Mouse (Mus musculus): ENCODE measurements around the gene Trpv6. TPM values are rescaled to one million over a fixed set of nuclear protein-coding genes. Genes with fewer than 3 reads are reported as not detected.

Gene Trpv6
- total and polyA plus RNA-seq, 3 experiments = not detected

GRCm38 (mm10) chr6:41643227-41643626 lies 7.0 kb upstream of the Trpv6 start:
- Histone ChIP-seq H3K27me3 (replicated peaks) (no peaks in the 10 kb centered on the region), H3K27ac (ENCODE audit: insufficient read depth, low read depth) (no peak overlapping the region), H3K9me3 (replicated peaks; ENCODE audit: low read length) (no peaks in the 10 kb centered on the region), H3K9ac (ENCODE audit: insufficient read depth, low read depth) (no peak overlapping the region), H3K79me2 (replicated peaks; ENCODE audit: control insufficient read depth, extremely low read depth, insufficient read depth, poor library complexity, severe bottlenecking) (no peaks in the 10 kb centered on the region), H3K4me2 (ENCODE audit: insufficient read depth, low read depth, poor library complexity, severe bottlenecking) (no peak overlapping the region), H3K36me3 (replicated peaks in 1 of 2; ENCODE audit: control insufficient read depth in 1 of 2, insufficient read depth in 1 of 2, low read length in 1 of 2) (no peaks in the 10 kb centered on the region), H3K4me1 (ENCODE audit: control insufficient read depth in 1 of 2, insufficient read depth in 2 of 2) (no peaks in the 10 kb centered on the region), H3K4me3 (replicated peaks in 1 of 3; ENCODE audit: low read depth in 2 of 3, low read length in 2 of 3, poor library complexity in 1 of 3) (no peak overlapping the region)
- dilution Hi-C loops (cut with MboI; ENCODE audit: extremely low pct_ligation_motif_present, extremely low pct_unique_long_range_greater_than_20kb, low sequenced_read_pairs) = no loop called here
- in situ Hi-C loops (cut with MboI; ENCODE audit: low pct_ligation_motif_present, low pct_unique_long_range_greater_than_20kb, low sequenced_read_pairs) = no loop called here
- no peak for DNase-seq (ENCODE audit: extremely low read depth)
- TF ChIP-seq JUND (conservative IDR thresholded peaks at IDR 0.05; ENCODE audit: low read depth, low read length) = no peak
- TF ChIP-seq RCOR1 (conservative IDR thresholded peaks at IDR 0.05; ENCODE audit: low read depth, low read length) = no peak
- TF ChIP-seq NELFE (IDR thresholded peaks at IDR 0.05; ENCODE audit: low read depth, low read length) = no peak
- TF ChIP-seq SMC3 (IDR thresholded peaks at IDR 0.05; ENCODE audit: low read depth, low read length) = no peak
- TF ChIP-seq USF1 (IDR thresholded peaks at IDR 0.05; ENCODE audit: low read depth, low read length) = no peak
- no peak for TF ChIP-seq ETS1 (conservative IDR thresholded peaks at IDR 0.05; ENCODE audit: low read depth, low read length)
- TF ChIP-seq CHD1 (IDR thresholded peaks at IDR 0.05; ENCODE audit: low read depth, low read length) = no peak
- TF ChIP-seq ZMIZ1 (IDR thresholded peaks at IDR 0.05; ENCODE audit: low read depth, low read length) = no peak
- no peak for TF ChIP-seq ELF1 (IDR thresholded peaks at IDR 0.05; ENCODE audit: low read depth, low read length)
- TF ChIP-seq UBTF (IDR thresholded peaks at IDR 0.05; ENCODE audit: low read depth, low read length) = no peak
- TF ChIP-seq USF2 (conservative IDR thresholded peaks at IDR 0.05; ENCODE audit: low read depth, low read length) = no peak
- no peak for TF ChIP-seq GABPA (IDR thresholded peaks at IDR 0.05; ENCODE audit: insufficient replicate concordance, low read depth, low read length)
- TF ChIP-seq MAFK (IDR thresholded peaks at IDR 0.05; ENCODE audit: insufficient replicate concordance, low read length) = no peak
- no peak for TF ChIP-seq MAZ (IDR thresholded peaks at IDR 0.05; ENCODE audit: low read depth, low read length)
- TF ChIP-seq JUN (IDR thresholded peaks at IDR 0.05; ENCODE audit: insufficient read depth, low read depth, low read length) = no peak
- TF ChIP-seq MXI1 (IDR thresholded peaks at IDR 0.05; ENCODE audit: low read depth, low read length) = no peak
- no peak for TF ChIP-seq E2F4 (IDR thresholded peaks at IDR 0.05; ENCODE audit: insufficient replicate concordance, low read depth, low read length)
- no peak for TF ChIP-seq MAX (IDR thresholded peaks at IDR 0.05; ENCODE audit: low read length)

- Histone ChIP-seq H3K9me3 (replicated peaks; ENCODE audit: low read length) (no peaks in the 10 kb centered on the region), H3K4me3 (replicated peaks in 1 of 3; ENCODE audit: low read depth in 2 of 3, low read length in 2 of 3, poor library complexity in 1 of 3) (no peak overlapping the region), H3K27me3 (replicated peaks) (no peaks in the 10 kb centered on the region), H3K27ac (ENCODE audit: insufficient read depth, low read depth) (no peak overlapping the region), H3K4me1 (ENCODE audit: control insufficient read depth in 1 of 2, insufficient read depth in 2 of 2) (no peaks in the 10 kb centered on the region), H3K9ac (ENCODE audit: insufficient read depth, low read depth) (no peak overlapping the region), H3K79me2 (replicated peaks; ENCODE audit: control insufficient read depth, extremely low read depth, insufficient read depth, poor library complexity, severe bottlenecking) (no peaks in the 10 kb centered on the region), H3K4me2 (ENCODE audit: insufficient read depth, low read depth, poor library complexity, severe bottlenecking) (no peak overlapping the region), H3K36me3 (replicated peaks in 1 of 2; ENCODE audit: control insufficient read depth in 1 of 2, insufficient read depth in 1 of 2, low read length in 1 of 2) (no peaks in the 10 kb centered on the region)
- dilution Hi-C loops (cut with MboI; ENCODE audit: extremely low pct_ligation_motif_present, extremely low pct_unique_long_range_greater_than_20kb, low sequenced_read_pairs) (no loop called here), in situ Hi-C loops (cut with MboI; ENCODE audit: low pct_ligation_motif_present, low pct_unique_long_range_greater_than_20kb, low sequenced_read_pairs) (no loop called here)
- DNase-seq (ENCODE audit: extremely low read depth) = no peak
- no peak for TF ChIP-seq BHLHE40 (IDR thresholded peaks at IDR 0.05; ENCODE audit: low read depth, low read length)
- TF ChIP-seq TBP (conservative IDR thresholded peaks at IDR 0.05; ENCODE audit: low read depth, low read length) = no peak
- no peak for TF ChIP-seq CHD2 (IDR thresholded peaks at IDR 0.05; ENCODE audit: low read length)
- no peak for TF ChIP-seq USF2 (conservative IDR thresholded peaks at IDR 0.05; ENCODE audit: low read depth, low read length)
- TF ChIP-seq UBTF (IDR thresholded peaks at IDR 0.05; ENCODE audit: low read depth, low read length) = no peak
- TF ChIP-seq EP300 (IDR thresholded peaks at IDR 0.05; ENCODE audit: low read length) = no peak
- TF ChIP-seq ZNF384 (IDR thresholded peaks at IDR 0.05; ENCODE audit: low read depth, low read length) = no peak
- TF ChIP-seq RCOR1 (conservative IDR thresholded peaks at IDR 0.05; ENCODE audit: low read depth, low read length) = no peak
- no peak for TF ChIP-seq CTCF (conservative IDR thresholded peaks at IDR 0.05 in 1 of 2, IDR thresholded peaks at IDR 0.05 in 1 of 2; ENCODE audit: low read depth in 2 of 2, low read length in 2 of 2)
- no peak for TF ChIP-seq MXI1 (IDR thresholded peaks at IDR 0.05; ENCODE audit: low read depth, low read length)
- TF ChIP-seq ETS1 (conservative IDR thresholded peaks at IDR 0.05; ENCODE audit: low read depth, low read length) = no peak
- no peak for TF ChIP-seq HCFC1 (IDR thresholded peaks at IDR 0.05; ENCODE audit: low read depth, low read length)
Measured at GRCm38 (mm10) chr6:41642765-41643164, 6.6 kb upstream of the Trpv6 start.

Data from CH12.LX (cell line).